Mouse (Mus musculus) forebrain, embryonic 14.5 days (tissue): Measurements from ENCODE around the gene Slc30a4. TPM values are rescaled to one million over a fixed set of nuclear protein-coding genes. Genes with fewer than 3 reads are reported as not detected.

Experiments
- ATAC-seq: fragments of 200-750 bp; cut with Nextera tagmentation; 2 replicates; pipeline ENCODE4 v1.8.0; 2017; ENCODE audit warnings: mild to moderate bottlenecking, moderate library complexity
- DNase-seq: peaks from one replicate; pipeline ENCODE4 v3.0.0-alpha.2; 2015; ENCODE audit warnings: low spot score
- H3K27ac ChIP-seq: fragments of 300-500 bp; sonication (generic); 2 replicates; pipeline ENCODE4 v1.5.1; 2014; ENCODE audit warnings: low read depth, mild to moderate bottlenecking, control low read depth, low read length, moderate library complexity
- H3K27me3 ChIP-seq: fragments of 300-500 bp; sonication (generic); replicated peaks from 2 replicates; pipeline ENCODE4 v1.6.1; 2014; ENCODE audit warnings: low read length, control low read depth, mixed read lengths; ENCODE audit not compliant: control insufficient read depth, insufficient read depth
- H3K36me3 ChIP-seq: fragments of 300-500 bp; sonication (generic); 2 replicates; pipeline ENCODE4 v1.6.1; 2014; ENCODE audit warnings: low read length, control low read depth; ENCODE audit not compliant: control insufficient read depth, insufficient read depth
- H3K4me1 ChIP-seq: fragments of 300-500 bp; sonication (generic); 2 replicates; pipeline ENCODE4 v1.6.1; 2014; ENCODE audit warnings: antibody characterized with exemption, low read length, control low read depth; ENCODE audit not compliant: control insufficient read depth, insufficient read depth
- H3K4me2 ChIP-seq: fragments of 300-500 bp; sonication (generic); 2 replicates; pipeline ENCODE4 v1.6.1; 2014; ENCODE audit warnings: mild to moderate bottlenecking, control low read depth, low read length
- H3K4me3 ChIP-seq: fragments of 300-500 bp; sonication (generic); 2 replicates; pipeline ENCODE4 v1.5.1; 2014; ENCODE audit warnings: low read depth, low read length, control low read depth
- H3K9ac ChIP-seq: fragments of 300-500 bp; sonication (generic); 2 replicates; pipeline ENCODE4 v1.6.1; 2014; ENCODE audit warnings: mild to moderate bottlenecking, low read length, control low read depth, moderate library complexity
- H3K9me3 ChIP-seq: fragments of 300-500 bp; sonication (generic); replicated peaks from 2 replicates; pipeline ENCODE4 v1.6.1; 2016; ENCODE audit warnings: low read length, control low read depth, mixed read lengths; ENCODE audit not compliant: control insufficient read depth
- whole genome bisulfite sequencing: fragments of 180-500 bp; shearing (Covaris S2); extraction: QIAGEN DNeasy Blood & Tissue Kit; methylation state at CpG from one replicate; pipeline ENCODE4 v1.1.7; 2014; 5-methylcytosine and 5-hydroxymethylcytosine counted together
- polyA plus RNA-seq: library from polyadenylated mRNA; unstranded; fragments of >200 nt; fragmentation: Nextera tagmentation; extraction: Ambion mirVana; gene quantifications from 2 replicates; pipeline ENCODE4 v1.2.1, GENCODE M21; 2014

The Slc30a4 gene
- polyA plus RNA-seq, 1 experiment from 2014 or later, result 9.8 TPM

DNA sequence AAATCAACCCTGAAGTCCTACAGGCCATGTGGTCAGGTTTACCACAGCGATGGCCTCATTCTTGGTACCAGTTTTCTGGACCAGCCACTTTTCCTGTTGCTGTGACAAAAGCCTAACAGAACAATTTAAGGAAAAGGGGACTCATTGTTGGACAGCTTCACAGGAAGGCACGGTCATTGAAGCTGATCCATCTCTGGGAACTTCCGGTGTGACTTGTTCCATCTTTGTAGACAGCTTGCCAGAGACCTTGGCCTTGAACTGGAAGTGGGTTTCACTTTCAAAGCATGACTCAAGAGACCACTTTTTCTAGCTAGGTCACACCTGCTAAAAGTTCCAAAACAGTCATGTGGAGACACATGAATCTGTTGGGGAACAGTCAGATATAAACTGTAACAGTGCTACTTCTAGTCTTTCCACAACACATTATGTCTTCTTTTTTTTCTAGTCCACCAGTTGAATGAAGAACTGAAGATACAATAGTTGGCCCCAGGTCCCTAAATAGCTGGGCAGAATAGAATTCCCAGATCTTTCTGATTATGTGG is 13.9 kb upstream of the Slc30a4 start:
- DNase-seq (no peak), ATAC-seq (no peak)
- H3K4me2 ChIP-seq, result no peak overlapping the region
- H3K9me3 ChIP-seq, result no peaks in the 10 kb centered on the region
- H3K4me3 ChIP-seq, result no peak overlapping the region
- no peak overlapping the region for H3K27ac ChIP-seq
- H3K9ac ChIP-seq, result no peak overlapping the region
- no peaks in the 10 kb centered on the region for H3K27me3 ChIP-seq
- H3K36me3 ChIP-seq, result no peaks in the 10 kb centered on the region
- H3K4me1 ChIP-seq, result no peaks in the 10 kb centered on the region
- 92% methylated on average over 3 of the region's 3 CpGs for WGBS

- Histone ChIP-seq H3K27ac (no peak overlapping the region), H3K4me2 (no peak overlapping the region), H3K9me3 (no peaks in the 10 kb centered on the region), H3K4me3 (no peak overlapping the region), H3K27me3 (no peaks in the 10 kb centered on the region), H3K4me1 (no peaks in the 10 kb centered on the region), H3K9ac (no peak overlapping the region), H3K36me3 (no peaks in the 10 kb centered on the region)
- DNase-seq (no peak), ATAC-seq (no peak)
- 69% methylated on average over 5 of the region's 5 CpGs for WGBS
Observed at GRCm38 (mm10) chr2:122715148-122715692, 12.8 kb upstream of the Slc30a4 start.

DNA sequence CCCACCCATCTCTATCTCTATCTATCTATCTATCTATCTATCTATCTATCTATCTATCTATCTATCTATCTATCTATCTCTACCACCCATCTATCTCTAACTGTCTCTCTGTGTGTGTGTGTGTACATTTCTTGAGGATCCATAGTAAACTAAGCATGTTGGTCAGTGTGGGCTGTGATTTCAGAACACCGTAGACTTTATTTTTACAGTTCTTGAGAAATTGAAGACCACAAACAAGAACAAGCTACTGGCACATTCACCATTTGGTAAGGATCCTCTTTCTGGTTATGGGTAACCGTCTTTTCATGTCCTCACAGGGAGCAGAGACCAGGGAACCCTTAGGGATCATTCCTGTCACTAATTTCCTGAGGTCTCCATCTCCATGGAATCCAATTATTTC is 10.4 kb upstream of the Slc30a4 start:
- 81% methylated on average over 2 of the region's 2 CpGs for WGBS
- H3K4me2 ChIP-seq, result no peak overlapping the region
- no peak for ATAC-seq
- H3K27ac ChIP-seq, result no peak overlapping the region
- H3K9me3 ChIP-seq, result no peaks in the 10 kb centered on the region
- H3K9ac ChIP-seq, result no peak overlapping the region
- H3K4me3 ChIP-seq, result no peak overlapping the region
- DNase-seq, result no peak
- H3K36me3 ChIP-seq, result no peaks in the 10 kb centered on the region
- H3K4me1 ChIP-seq, result no peaks in the 10 kb centered on the region
- no peaks in the 10 kb centered on the region for H3K27me3 ChIP-seq

- H3K27me3 ChIP-seq, result no peaks in the 10 kb centered on the region
- H3K9ac ChIP-seq, result no peak overlapping the region
- 77% methylated on average over 3 of the region's 3 CpGs for WGBS
- no peaks in the 10 kb centered on the region for H3K4me1 ChIP-seq
- no peak overlapping the region for H3K4me2 ChIP-seq
- ATAC-seq (no peak), DNase-seq (no peak)
- H3K9me3 ChIP-seq, result no peaks in the 10 kb centered on the region
- H3K36me3 ChIP-seq, result no peaks in the 10 kb centered on the region
- no peak overlapping the region for H3K27ac ChIP-seq
- H3K4me3 ChIP-seq, result no peak overlapping the region
Observed at GRCm38 (mm10) chr2:122711911-122712310, 9.4 kb upstream of the Slc30a4 start.

- Histone ChIP-seq H3K4me3 (no peak overlapping the region), H3K27ac (no peak overlapping the region), H3K4me1 (no peaks in the 10 kb centered on the region), H3K36me3 (no peaks in the 10 kb centered on the region), H3K9ac (no peak overlapping the region), H3K4me2 (no peak overlapping the region), H3K9me3 (no peaks in the 10 kb centered on the region), H3K27me3 (no peaks in the 10 kb centered on the region)
- DNase-seq (no peak), ATAC-seq (no peak)
- 84% methylated on average over 1 of the region's 1 CpGs for WGBS
Observed at GRCm38 (mm10) chr2:122709156-122709555, 6.7 kb upstream of the Slc30a4 start.

- no peak overlapping the region for H3K4me3 ChIP-seq
- ATAC-seq (no peak), DNase-seq (no peak)
- no peak overlapping the region for H3K27ac ChIP-seq
- no peaks in the 10 kb centered on the region for H3K27me3 ChIP-seq
- H3K9me3 ChIP-seq, result no peaks in the 10 kb centered on the region
- no peak overlapping the region for H3K4me2 ChIP-seq
- no peaks in the 10 kb centered on the region for H3K4me1 ChIP-seq
- 63% methylated on average over 3 of the region's 3 CpGs for WGBS
- no peak overlapping the region for H3K9ac ChIP-seq
- no peaks in the 10 kb centered on the region for H3K36me3 ChIP-seq
Observed at GRCm38 (mm10) chr2:122708080-122708479, 5.6 kb upstream of the Slc30a4 start.

GRCm38 (mm10) chr2:122704572-122704971 is 2.1 kb upstream of the Slc30a4 start:
- H3K27ac ChIP-seq, result no peak overlapping the region
- H3K4me1 ChIP-seq, result peaks cover 15% of the 10 kb centered on the region
- no peak overlapping the region for H3K9ac ChIP-seq
- no peak overlapping the region for H3K4me2 ChIP-seq
- no peak overlapping the region for H3K4me3 ChIP-seq
- H3K9me3 ChIP-seq, result no peaks in the 10 kb centered on the region
- 88% methylated on average over 2 of the region's 2 CpGs for WGBS
- DNase-seq, result no peak
- H3K36me3 ChIP-seq, result no peaks in the 10 kb centered on the region
- no peak for ATAC-seq
- no peaks in the 10 kb centered on the region for H3K27me3 ChIP-seq

- Histone ChIP-seq H3K9ac (peak overlapping the region; percentile 83), H3K27me3 (no peaks in the 10 kb centered on the region), H3K4me2 (peak overlapping the region; percentile 86), H3K27ac (no peak overlapping the region), H3K4me1 (peaks cover 15% of the 10 kb centered on the region), H3K9me3 (no peaks in the 10 kb centered on the region), H3K4me3 (peak overlapping the region; percentile 67), H3K36me3 (no peaks in the 10 kb centered on the region)
- under 1% methylated on average over 15 of the region's 15 CpGs for WGBS
- DNase-seq (no peak), ATAC-seq (no peak; the same call in 1 of the 2 replicates)
Observed at GRCm38 (mm10) chr2:122701871-122702180, 637 bp downstream of the Slc30a4 start.

DNA sequence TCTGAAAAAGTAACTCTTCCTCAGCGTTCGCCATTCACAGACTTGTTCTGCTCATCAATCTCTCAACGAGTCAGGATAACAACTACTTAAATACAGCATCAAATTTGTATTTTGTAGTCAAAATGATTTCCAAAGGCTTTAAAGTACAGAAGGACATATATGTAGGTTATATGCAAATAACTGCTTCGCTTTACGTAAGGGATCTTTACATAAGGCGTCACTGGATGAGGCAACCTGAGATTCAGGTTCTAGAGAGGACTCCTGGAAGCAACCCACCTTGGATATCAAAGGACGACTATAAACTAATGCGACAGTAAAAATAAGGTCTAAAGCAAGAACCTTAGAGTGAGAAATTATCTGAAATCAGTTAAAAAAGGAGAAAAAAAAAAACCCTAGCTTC is 1.5 kb downstream of the Slc30a4 start:
- no peaks in the 10 kb centered on the region for H3K9me3 ChIP-seq
- peak overlapping the region; percentile 22; the same call in 1 of the 2 replicates for H3K9ac ChIP-seq
- DNase-seq, result no peak
- H3K27me3 ChIP-seq, result no peaks in the 10 kb centered on the region
- H3K4me2 ChIP-seq, result peak overlapping the region; percentile 86
- whole genome bisulfite sequencing, result 72% methylated on average over 8 of the region's 8 CpGs
- ATAC-seq, result no peak
- H3K36me3 ChIP-seq, result no peaks in the 10 kb centered on the region
- H3K27ac ChIP-seq, result no peak overlapping the region
- peaks cover 15% of the 10 kb centered on the region for H3K4me1 ChIP-seq
- peak overlapping the region; percentile 67 for H3K4me3 ChIP-seq
